Comparison of ENCODE assay signal across 13 mouse cellular contexts in genomic region chr7:35741858-35742257, GRCm38 (mm10).
"Had no signal": no experiment of that assay in that cellular context is flagged by ENCODE, and none has a peak within 500 bp of the region (broad histone marks: within the 10 kb centered on the region; RNA-seq: fewer than 3 reads in every experiment).

No protein-coding gene starts in this region.

- H3K9me3 ChIP-seq: limb, embryonic 15.5 days; lung, embryonic 15.5 days had no signal

- H3K27ac ChIP-seq: left cerebral cortex, adult 2 months; limb, embryonic 15.5 days; liver, embryonic 12.5 days; lung, embryonic 15.5 days; midbrain, embryonic 10.5 days; neural tube, embryonic 12.5 days had no signal

- ATAC-seq: liver, embryonic 12.5 days had no signal

- H3K9ac ChIP-seq: limb, embryonic 15.5 days; liver, embryonic 12.5 days; lung, embryonic 15.5 days; neural tube, embryonic 12.5 days had no signal

- H3K4me2 ChIP-seq: limb, embryonic 15.5 days; liver, embryonic 12.5 days; lung, embryonic 15.5 days; neural tube, embryonic 12.5 days had no signal

- H3K27me3 ChIP-seq: limb, embryonic 15.5 days; liver, embryonic 12.5 days; lung, embryonic 15.5 days; neural tube, embryonic 12.5 days had no signal

- H3K4me3 ChIP-seq: left cerebral cortex, adult 2 months; limb, embryonic 15.5 days; liver, embryonic 12.5 days; lung, embryonic 15.5 days; midbrain, embryonic 10.5 days; myocyte; neural tube, embryonic 12.5 days had no signal

- H3K4me1 ChIP-seq: limb, embryonic 15.5 days; liver, embryonic 12.5 days; neural tube, embryonic 12.5 days had no signal

- DNase-seq: kidney, adult 11 months; kidney, postnatal 10 days; kidney, postnatal 4 days; lung, postnatal 36 days; midbrain, embryonic 14.5 days; thymus, postnatal 36 days had no signal
